Comparison of ENCODE assay signal across 14 mouse cellular contexts in genomic region chr10:56892666-56893209, GRCm38 (mm10).
DNase-seq lines count a peak whose midpoint lies in the region; ATAC-seq and TF ChIP-seq lines count a peak whose summit lies in the region.
"Had no signal": no experiment of that assay in that cellular context is flagged by ENCODE, and none has a peak within 500 bp of the region (broad histone marks: within the 10 kb centered on the region; RNA-seq: fewer than 3 reads in every experiment).

No protein-coding gene starts in this region.

- no peaks in the 10 kb centered on the region for H3K4me1 ChIP-seq in testis, adult 2 months (ENCODE audit: control insufficient read depth, insufficient read depth, low read length)
- peaks cover 13% of the 10 kb centered on the region for H3K4me1 ChIP-seq in limb, embryonic 15.5 days
- H3K4me1 ChIP-seq in heart, embryonic 12.5 days (replicated peaks): no peaks in the 10 kb centered on the region
- no peaks in the 10 kb centered on the region for H3K4me1 ChIP-seq in intestine, embryonic 16.5 days (ENCODE audit: control insufficient read depth, insufficient read depth, low read length)
- H3K4me1 ChIP-seq: liver, embryonic 12.5 days had no signal

- H3K36me3 ChIP-seq in testis, adult 2 months (ENCODE audit: control insufficient read depth, insufficient read depth, low read length): no peaks in the 10 kb centered on the region
- H3K36me3 ChIP-seq in limb, embryonic 15.5 days: no peaks in the 10 kb centered on the region
- H3K36me3 ChIP-seq in heart, embryonic 12.5 days: no peaks in the 10 kb centered on the region
- H3K36me3 ChIP-seq in intestine, embryonic 16.5 days (ENCODE audit: control insufficient read depth, insufficient read depth, low read length): no peaks in the 10 kb centered on the region
- H3K36me3 ChIP-seq: liver, embryonic 12.5 days had no signal

- no peak for TF ChIP-seq POLR2A in testis, adult 2 months (IDR thresholded peaks at IDR 0.05; ENCODE audit: control insufficient read depth, low read depth, low read length)

- WGBS in limb, embryonic 15.5 days: 28% methylated on average over 10 of the region's 10 CpGs
- WGBS in heart, embryonic 12.5 days: 80% methylated on average over 10 of the region's 10 CpGs
- 69% methylated on average over 10 of the region's 10 CpGs for WGBS in intestine, embryonic 16.5 days

- no peaks in the 10 kb centered on the region for H3K9me3 ChIP-seq in limb, embryonic 15.5 days
- H3K9me3 ChIP-seq in heart, embryonic 12.5 days (replicated peaks): peaks cover 3% of the 10 kb centered on the region; the same call in 1 of the 2 replicates
- H3K9me3 ChIP-seq in intestine, embryonic 16.5 days (ENCODE audit: control insufficient read depth, low read length): no peaks in the 10 kb centered on the region
- H3K9me3 ChIP-seq: liver, embryonic 12.5 days had no signal

- intact Hi-C loops in gastrocnemius, postnatal 14 days (cut with DNase I; ENCODE audit: low total_unique reads): no loop called here

- no peak overlapping the region for H3K9ac ChIP-seq in limb, embryonic 15.5 days
- H3K9ac ChIP-seq in heart, embryonic 12.5 days: no peak overlapping the region
- no peak overlapping the region for H3K9ac ChIP-seq in intestine, embryonic 16.5 days (ENCODE audit: low read depth, low read length)
- H3K9ac ChIP-seq: liver, embryonic 12.5 days had no signal

- no peaks in the 10 kb centered on the region for H3K27me3 ChIP-seq in testis, adult 2 months (ENCODE audit: control insufficient read depth, insufficient read depth, low read length)
- no peaks in the 10 kb centered on the region for H3K27me3 ChIP-seq in limb, embryonic 15.5 days
- no peaks in the 10 kb centered on the region for H3K27me3 ChIP-seq in heart, embryonic 12.5 days (replicated peaks)
- H3K27me3 ChIP-seq in intestine, embryonic 16.5 days (replicated peaks; ENCODE audit: control insufficient read depth, insufficient read depth, low read length): no peaks in the 10 kb centered on the region
- H3K27me3 ChIP-seq: liver, embryonic 12.5 days had no signal

- TF ChIP-seq CTCF in testis, adult 2 months (IDR thresholded peaks at IDR 0.05; ENCODE audit: control insufficient read depth, insufficient read depth, insufficient replicate concordance, low read depth, low read length): no peak

- no peak overlapping the region for H3K27ac ChIP-seq in testis, adult 2 months (ENCODE audit: control insufficient read depth, insufficient read depth, low read depth, low read length)
- peak overlapping the region; percentile 75 for H3K27ac ChIP-seq in limb, embryonic 15.5 days
- H3K27ac ChIP-seq in heart, embryonic 12.5 days (ENCODE audit: poor library complexity, severe bottlenecking): no peak overlapping the region
- no peak overlapping the region for H3K27ac ChIP-seq in intestine, embryonic 16.5 days (ENCODE audit: low read length)
- H3K27ac ChIP-seq: liver, embryonic 12.5 days had no signal

- 0 out of 2 replicates have a peak overlapping the region, but pooled peaks have one; percentile 14 for H3K4me2 ChIP-seq in limb, embryonic 15.5 days
- H3K4me2 ChIP-seq in heart, embryonic 12.5 days: no peak overlapping the region
- H3K4me2 ChIP-seq in intestine, embryonic 16.5 days (ENCODE audit: low read depth, low read length): no peak overlapping the region
- H3K4me2 ChIP-seq: liver, embryonic 12.5 days had no signal

- DNase-seq in embryo, embryonic 11 days: peak; percentile 11
- DNase-seq in embryo, embryonic 9.5 days (ENCODE audit: extremely low spot score): no peak
- DNase-seq in testis, postnatal 14 days (ENCODE audit: low spot score): no peak
- no peak for DNase-seq in gastrocnemius, postnatal 14 days
- DNase-seq: gastrocnemius, postnatal 25 days; heart, postnatal 10 days; kidney, adult 18-20 months; lung, postnatal 14 days; spleen, adult 18-20 months had no signal

- peak overlapping the region; percentile 27 for H3K4me3 ChIP-seq in testis, adult 2 months (ENCODE audit: control insufficient read depth, low read depth, low read length)
- no peak overlapping the region for H3K4me3 ChIP-seq in limb, embryonic 15.5 days
- no peak overlapping the region for H3K4me3 ChIP-seq in heart, embryonic 12.5 days
- no peak overlapping the region for H3K4me3 ChIP-seq in intestine, embryonic 16.5 days (ENCODE audit: low read length)
- H3K4me3 ChIP-seq: liver, embryonic 12.5 days had no signal

- no peak for ATAC-seq in limb, embryonic 15.5 days (ENCODE audit: insufficient number of reproducible peaks, low FRiP score, low TSS enrichment, low read depth)
- no peak for ATAC-seq in heart, embryonic 12.5 days (ENCODE audit: insufficient number of reproducible peaks, low FRiP score)
- ATAC-seq in intestine, embryonic 16.5 days: no peak
- ATAC-seq: liver, embryonic 12.5 days had no signal
